Mouse (Mus musculus) c-Kit-positive CD71-positive TER-119-positive erythroid progenitor cells, embryonic 14.5 days (primary cell): ENCODE data around the gene Gmeb2.

Experiments
- DNase-seq: peaks from one replicate; pipeline ENCODE4 v3.0.0-alpha.2; 2013; ENCODE audit warnings: low spot score

Gene Gmeb2

GRCm38 (mm10) chr2:181227122-181227521, 60.7 kb downstream of the Gmeb2 start:
- no peak for DNase-seq

GRCm38 (mm10) chr2:181224994-181225393, 62.8 kb downstream of the Gmeb2 start:
- no peak for DNase-seq

GRCm38 (mm10) chr2:181220361-181220760, 67.5 kb downstream of the Gmeb2 start:
- no peak for DNase-seq

GRCm38 (mm10) chr2:181219538-181220216, 68.2 kb downstream of the Gmeb2 start, which contains the start of gene Fndc11:
Gene Fndc11, plus strand, starts transcription at chr2:181220013.
- no peak for DNase-seq

GRCm38 (mm10) chr2:181218881-181219485, 68.9 kb downstream of the Gmeb2 start:
- DNase-seq, result no peak

GRCm38 (mm10) chr2:181216037-181216436, 71.8 kb downstream of the Gmeb2 start:
- no peak for DNase-seq

GRCm38 (mm10) chr2:181213021-181213445, 74.8 kb downstream of the Gmeb2 start, which contains the start of gene Srms:
Gene Srms, minus strand, starts transcription at chr2:181213185.
- no peak for DNase-seq

GRCm38 (mm10) chr2:181212389-181213020, 75.3 kb downstream of the Gmeb2 start:
- DNase-seq, result no peak

GRCm38 (mm10) chr2:181206118-181206517, 81.7 kb downstream of the Gmeb2 start:
- peak; percentile 76 for DNase-seq

- DNase-seq, result peak; percentile 40
Measured at GRCm38 (mm10) chr2:181205678-181206077, 82.2 kb downstream of the Gmeb2 start.

- no peak for DNase-seq
Measured at GRCm38 (mm10) chr2:181202886-181203285, 84.9 kb downstream of the Gmeb2 start.

GRCm38 (mm10) chr2:181202422-181202821, 85.4 kb downstream of the Gmeb2 start, which contains the start of gene Ptk6:
Gene Ptk6, minus strand, starts transcription at chr2:181202789.
- no peak for DNase-seq

GRCm38 (mm10) chr2:181201606-181202005, 86.2 kb downstream of the Gmeb2 start:
- DNase-seq, result no peak
